Mouse (Mus musculus): Measurements from ENCODE around the gene Josd2.

The Josd2 gene

DNA sequence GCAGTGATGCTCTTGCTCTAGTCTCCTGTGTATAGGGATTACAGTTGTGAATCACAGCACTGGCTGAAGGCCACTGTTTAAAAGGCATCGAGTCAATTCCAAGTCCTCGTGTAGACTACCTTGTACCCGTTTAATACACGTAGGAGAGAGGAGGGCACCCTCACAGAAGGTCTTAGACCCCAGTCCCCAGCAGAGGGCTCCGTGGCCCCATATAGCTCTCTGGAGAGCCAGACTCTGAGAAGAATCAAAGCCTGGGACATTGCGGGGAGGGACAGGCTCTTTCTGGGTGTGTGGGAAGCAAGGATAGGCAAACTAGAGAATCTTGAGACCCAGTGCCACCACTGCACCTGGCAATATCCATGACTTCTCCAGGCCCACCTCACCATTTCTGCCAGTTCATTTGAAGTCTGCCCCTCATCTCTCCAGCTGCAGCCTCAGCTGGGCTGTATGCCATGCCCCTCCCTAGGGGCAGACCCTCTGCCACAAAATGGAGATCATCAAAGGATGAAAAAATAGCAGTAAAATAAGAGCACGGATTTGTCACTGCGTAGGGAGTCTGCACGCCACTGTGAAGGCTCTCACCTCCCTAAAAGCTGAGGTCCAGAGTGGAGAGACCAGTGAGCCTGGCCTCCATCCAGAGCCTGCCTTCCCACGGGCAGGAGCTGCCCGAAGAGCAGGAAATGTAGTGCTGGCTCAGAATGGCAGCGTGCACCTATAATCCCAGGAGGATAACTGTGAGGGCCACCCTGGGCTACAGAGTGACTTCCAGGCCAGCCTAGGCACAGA, 21.5 kb upstream of the Josd2 start:
- DNase-seq (ENCODE audit: low spot score) = peak; percentile 23

GRCm38 (mm10) chr7:44453256-44453655, 14.5 kb upstream of the Josd2 start:
- no peak for DNase-seq (ENCODE audit: low spot score)

DNA sequence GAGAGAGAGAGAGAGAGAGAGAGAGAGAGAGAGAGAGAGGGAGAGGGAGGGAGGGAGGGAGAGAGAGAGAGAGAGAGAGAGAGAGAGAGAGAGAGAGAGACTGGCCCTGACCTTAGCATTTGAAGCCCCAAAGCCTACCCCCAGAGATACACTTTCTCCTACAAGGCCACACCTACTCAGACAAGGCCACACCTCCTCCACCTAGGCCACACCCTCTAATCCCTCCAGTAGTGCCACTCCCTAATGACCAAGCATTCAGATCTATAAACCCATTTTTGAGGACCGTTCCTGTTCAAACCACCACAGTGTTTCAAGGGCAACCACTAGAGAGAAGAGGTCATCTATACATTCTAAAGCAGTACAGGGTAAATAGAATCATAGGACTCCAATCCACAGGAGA, 11.5 kb upstream of the Josd2 start:
- no peak for DNase-seq (ENCODE audit: low spot score)

DNA sequence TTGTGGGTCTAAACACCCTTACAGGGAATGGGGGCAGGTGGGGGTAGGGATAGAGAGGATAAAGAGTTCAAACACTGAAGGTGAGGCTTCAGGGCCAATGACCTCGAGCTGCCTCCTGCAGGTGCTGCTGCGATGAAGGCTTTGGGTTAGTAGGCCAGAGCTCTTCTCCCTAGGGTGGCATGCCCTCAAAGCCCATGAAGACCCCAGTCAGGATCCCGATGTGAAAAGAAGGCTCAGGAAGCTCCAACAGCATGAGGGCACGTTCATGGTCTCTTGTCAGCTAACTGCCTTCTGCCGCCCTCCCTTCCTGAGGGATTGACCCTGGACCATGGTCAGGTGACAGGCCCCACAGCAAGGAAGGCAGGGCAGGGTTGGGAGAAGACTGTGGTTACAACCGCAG, 7.7 kb upstream of the Josd2 start:
- DNase-seq (ENCODE audit: low spot score) = no peak

DNA sequence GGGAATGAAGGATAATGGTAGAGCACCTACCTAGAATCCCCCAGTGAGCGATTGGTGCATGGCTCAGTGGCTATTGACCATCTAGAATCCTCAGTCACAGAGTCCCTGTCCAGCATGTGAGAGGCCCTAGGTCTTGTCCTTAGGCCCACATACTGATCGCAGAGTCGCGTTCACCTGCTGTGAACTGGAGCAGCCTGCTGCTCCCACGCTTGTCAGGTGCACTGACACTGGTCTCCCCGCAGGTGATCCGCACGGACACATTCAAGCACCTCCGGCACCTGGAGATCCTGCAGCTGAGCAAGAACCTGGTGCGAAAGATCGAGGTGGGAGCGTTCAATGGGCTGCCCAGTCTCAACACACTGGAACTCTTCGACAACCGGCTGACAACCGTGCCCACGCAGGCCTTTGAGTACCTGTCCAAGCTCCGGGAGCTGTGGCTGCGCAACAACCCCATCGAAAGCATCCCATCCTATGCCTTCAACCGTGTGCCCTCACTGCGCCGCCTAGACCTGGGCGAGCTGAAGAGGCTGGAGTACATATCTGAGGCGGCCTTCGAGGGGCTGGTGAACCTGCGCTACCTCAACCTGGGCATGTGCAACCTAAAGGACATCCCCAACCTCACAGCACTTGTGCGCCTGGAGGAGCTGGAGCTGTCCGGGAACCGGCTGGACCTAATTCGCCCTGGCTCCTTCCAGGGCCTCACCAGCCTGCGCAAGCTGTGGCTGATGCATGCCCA, 6.8 kb upstream of the Josd2 start:
- DNase-seq (ENCODE audit: low spot score) = no peak

DNA sequence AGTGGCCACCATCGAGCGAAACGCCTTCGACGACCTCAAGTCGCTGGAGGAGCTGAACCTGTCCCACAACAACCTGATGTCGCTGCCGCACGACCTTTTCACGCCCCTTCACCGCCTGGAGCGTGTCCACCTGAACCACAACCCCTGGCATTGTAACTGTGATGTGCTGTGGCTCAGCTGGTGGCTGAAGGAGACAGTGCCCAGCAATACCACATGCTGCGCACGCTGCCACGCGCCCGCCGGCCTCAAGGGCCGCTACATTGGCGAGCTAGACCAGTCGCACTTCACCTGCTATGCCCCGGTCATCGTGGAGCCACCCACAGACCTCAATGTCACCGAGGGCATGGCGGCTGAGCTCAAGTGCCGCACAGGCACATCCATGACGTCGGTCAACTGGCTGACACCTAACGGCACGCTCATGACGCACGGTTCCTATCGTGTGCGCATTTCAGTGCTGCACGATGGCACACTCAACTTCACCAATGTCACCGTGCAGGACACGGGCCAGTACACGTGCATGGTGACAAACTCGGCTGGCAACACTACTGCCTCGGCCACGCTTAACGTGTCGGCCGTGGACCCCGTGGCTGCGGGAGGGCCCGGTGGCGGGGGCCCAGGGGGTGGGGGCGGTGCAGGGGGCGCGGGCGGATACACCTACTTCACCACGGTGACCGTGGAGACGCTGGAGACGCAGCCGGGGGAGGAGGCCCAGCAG, 6.1 kb upstream of the Josd2 start:
- DNase-seq (ENCODE audit: low spot score) = no peak

DNA sequence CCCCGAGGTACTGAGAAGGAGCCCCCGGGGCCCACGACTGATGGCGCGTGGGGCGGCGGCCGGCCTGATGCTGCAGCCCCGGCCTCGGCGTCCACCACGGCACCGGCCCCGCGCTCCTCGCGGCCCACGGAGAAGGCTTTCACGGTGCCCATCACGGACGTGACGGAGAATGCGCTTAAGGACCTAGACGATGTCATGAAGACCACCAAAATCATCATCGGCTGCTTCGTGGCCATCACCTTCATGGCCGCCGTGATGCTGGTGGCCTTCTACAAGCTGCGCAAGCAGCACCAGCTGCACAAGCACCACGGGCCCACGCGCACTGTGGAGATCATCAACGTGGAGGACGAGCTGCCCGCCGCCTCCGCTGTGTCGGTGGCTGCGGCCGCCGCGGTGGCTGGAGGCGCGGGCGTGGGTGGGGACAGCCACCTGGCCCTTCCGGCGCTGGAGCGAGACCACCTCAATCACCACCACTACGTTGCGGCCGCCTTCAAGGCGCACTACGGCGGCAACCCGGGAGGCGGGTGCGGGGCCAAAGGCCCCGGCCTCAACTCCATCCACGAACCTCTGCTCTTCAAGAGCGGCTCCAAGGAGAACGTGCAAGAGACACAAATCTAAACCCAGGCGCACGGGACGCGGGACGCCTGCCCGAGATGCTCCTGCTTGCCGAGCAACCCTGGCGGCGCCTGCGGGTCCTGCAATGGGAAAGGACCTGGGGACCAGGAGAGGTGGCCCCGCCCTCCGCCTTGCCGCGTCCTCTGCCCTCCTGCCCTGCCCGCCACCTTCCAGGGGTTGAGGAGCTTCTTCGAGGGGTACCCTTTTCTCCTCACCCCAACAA, 5.3 kb upstream of the Josd2 start:
- peak; percentile 39 for DNase-seq (ENCODE audit: low spot score)

GRCm38 (mm10) chr7:44463056-44463425, 4.7 kb upstream of the Josd2 start:
- DNase-seq (ENCODE audit: low spot score) = no peak

GRCm38 (mm10) chr7:44463556-44464225, 4.1 kb upstream of the Josd2 start:
- DNase-seq (ENCODE audit: low spot score) = peak; percentile 37

DNA sequence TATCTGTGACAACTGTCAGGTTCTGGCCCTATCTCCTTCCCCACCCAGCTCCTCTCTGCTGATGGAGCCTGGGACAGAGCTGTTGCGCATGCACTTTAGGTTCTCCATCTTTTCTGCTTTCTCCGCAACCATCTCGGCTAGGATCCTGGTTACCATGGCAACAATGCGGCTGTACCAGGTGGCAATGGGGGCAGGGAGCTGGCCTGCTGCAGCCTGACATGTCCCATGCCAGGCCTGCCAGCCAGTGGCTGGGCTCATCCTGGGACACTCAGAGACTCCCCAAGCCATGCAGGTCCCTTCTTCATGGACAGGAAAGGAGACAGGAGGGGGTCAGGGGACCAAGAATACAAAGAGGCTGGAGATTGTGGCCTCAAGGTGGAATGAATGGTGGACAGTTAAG, 3.3 kb upstream of the Josd2 start:
- DNase-seq (ENCODE audit: low spot score) = peak; percentile 88

DNA sequence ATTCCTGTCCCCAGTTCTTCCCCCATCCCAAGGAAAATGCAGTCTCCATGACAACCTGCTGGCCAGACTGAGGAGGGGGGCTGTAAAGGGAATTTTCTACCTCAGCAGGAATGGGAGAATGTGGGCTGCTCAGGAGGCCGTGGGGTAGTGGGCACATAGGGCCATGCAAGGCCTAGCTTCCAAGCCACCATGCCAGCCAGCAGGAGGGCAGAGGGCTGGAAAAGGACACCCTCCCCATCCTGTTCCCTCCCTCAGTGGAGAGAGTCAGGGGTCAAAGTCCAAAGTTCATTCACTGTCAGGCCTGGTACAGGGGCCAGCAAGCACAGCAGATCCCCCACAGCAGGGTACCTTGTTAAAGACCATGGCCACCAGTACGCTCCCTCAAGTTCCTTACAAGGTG, 2.7 kb upstream of the Josd2 start, which contains the start of gene Aspdh:
Gene Aspdh (plus strand): TSS at position 281 of the 400 bp plus-strand sequence.
- peak; percentile 21 for DNase-seq (ENCODE audit: low spot score)

GRCm38 (mm10) chr7:44466006-44466887, 1.5 kb upstream of the Josd2 start:
- DNase-seq (ENCODE audit: low spot score) = peak; percentile 32

GRCm38 (mm10) chr7:44466888-44467311, 880 bp upstream of the Josd2 start:
- peak; percentile 35 for DNase-seq (ENCODE audit: low spot score)

DNA sequence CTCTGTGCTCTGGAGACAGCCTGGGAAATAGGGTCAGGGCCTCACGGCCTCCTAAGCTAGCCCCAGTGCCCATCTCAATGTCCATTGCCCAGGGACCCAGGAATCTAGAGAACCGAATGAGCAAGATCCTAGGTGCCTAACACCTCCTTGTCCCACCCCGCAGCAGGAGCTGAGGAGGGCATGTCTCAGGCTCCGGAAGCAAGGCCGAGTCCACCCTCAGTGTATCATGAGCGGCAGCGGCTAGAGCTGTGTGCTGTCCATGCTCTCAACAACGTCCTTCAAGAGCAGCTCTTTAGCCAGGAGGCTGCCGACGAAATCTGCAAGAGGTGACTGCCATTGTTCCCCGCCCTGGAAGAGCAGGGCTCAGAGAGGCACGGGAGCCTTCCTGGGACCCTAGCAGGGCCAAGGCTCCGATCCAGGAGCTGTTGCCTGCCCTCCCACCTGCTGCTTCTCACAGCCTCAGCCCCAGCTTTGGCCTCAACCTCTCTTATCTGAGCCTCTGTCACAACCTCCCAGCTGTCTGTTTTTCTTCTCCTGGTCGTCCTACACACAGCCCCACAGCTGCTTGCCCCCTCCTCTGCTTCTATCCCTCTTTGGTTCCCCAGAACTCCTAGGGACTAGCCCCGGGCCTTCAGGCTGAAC, 985 bp downstream of the Josd2 start:
- peak; percentile 23 for DNase-seq (ENCODE audit: low spot score)

DNA sequence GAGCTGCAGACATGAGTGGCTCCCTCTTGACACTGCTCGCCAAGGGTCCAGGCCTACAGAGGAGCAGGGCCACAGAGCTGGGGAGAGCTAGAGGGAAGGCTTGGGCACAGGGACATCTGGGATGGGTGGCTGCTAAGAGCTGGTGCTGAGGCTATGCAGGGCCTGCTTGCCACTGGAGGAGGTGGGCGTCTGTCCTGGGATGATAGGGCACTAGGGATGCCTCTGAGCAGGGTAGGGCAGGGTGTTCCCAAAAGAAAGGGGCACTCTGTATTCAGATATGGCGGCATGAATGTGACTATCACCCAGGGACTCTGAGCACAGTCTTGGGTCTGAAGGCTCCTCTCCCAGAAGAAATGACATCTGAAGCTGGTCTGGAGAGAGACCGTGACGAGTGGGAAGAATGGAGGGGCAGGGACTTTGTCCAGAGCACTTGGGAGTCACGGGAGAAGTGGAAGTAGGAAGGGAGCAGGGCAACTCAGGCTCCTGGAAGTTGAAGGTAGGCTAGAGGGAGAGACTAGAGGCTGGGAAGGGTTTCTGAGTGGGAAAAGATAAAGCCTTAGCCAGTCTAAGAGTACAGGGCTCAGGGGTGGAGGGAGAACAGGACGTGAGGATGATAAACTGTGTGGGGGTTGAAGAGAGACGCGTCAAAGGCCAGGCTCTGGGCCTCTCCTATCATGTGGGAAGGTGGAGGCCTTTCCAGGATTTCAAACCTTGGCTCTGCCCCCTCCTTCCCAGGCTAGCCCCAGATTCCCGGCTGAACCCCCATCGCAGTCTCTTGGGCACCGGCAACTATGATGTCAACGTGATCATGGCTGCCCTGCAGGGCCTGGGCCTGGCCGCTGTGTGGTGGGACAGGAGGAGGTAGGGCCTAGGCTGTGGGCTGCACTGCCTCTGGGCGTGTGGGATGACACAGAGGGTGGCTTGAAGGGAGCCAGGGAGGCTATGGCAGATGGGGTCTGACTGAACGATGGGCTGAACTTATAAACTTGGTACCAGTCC, 2.2 kb downstream of the Josd2 start:
- DNase-seq (ENCODE audit: low spot score) = peak; percentile 13

DNA sequence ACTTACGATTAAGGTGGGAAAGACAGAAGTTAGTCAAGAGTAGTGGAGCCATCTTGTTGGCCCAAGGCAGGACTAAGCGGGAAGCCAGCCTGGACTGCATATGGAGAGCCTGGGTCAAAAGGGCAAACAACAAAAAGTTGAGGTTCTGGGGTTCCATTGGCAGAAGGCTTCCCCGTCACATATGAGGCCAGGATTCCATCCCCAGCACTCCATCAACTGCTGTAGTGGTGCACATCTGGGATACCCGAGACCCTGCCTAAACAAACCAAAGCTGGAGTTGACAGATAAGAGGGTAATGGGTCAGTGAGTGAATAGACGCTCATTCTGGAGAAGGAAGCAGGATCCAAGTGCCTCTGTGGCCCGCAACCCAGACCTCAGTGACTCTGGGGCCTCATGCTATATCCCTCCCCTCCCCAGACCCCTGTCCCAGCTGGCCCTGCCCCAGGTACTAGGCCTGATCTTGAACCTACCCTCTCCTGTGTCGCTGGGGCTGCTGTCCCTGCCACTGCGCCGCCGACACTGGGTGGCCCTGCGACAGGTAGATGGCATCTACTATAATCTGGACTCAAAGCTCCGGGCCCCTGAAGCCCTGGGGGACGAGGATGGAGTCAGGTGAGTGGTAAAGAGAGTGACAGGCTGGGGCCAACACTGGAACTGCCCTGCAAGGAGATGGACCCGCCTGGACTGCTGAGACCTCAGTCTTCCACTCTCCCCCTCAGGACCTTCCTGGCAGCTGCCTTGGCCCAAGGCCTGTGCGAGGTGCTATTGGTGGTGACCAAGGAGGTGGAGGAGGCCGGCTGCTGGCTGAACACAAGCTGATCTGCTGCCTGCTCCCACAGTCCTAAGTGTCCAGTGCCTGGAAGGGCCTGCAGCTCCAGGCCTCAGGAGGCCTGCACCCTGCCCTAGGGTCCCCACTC, 3.2 kb downstream of the Josd2 start:
- DNase-seq (ENCODE audit: low spot score) = no peak

- DNase-seq (ENCODE audit: low spot score) = no peak
Measured at GRCm38 (mm10) chr7:44471880-44472557, 4.2 kb downstream of the Josd2 start.

Data from layer of hippocampus, adult 11-12 months (tissue).